Mouse (Mus musculus) embryonic facial prominence, embryonic 10.5 days (tissue): ENCODE data around the gene Brd3os. TPM values are rescaled to one million over a fixed set of nuclear protein-coding genes. Genes with fewer than 3 reads are reported as not detected.

Source experiments
- microRNA-seq: library from miRNA; unstranded; fragments of <30 nt; microRNA quantifications from one replicate; pipeline ENCODE4, GENCODE M21; 2017
- polyA plus RNA-seq: library from polyadenylated mRNA; unstranded; fragments of >200 nt; fragmentation: Nextera tagmentation; extraction: Ambion mirVana; gene quantifications from 2 replicates; pipeline ENCODE4 v1.2.1, GENCODE M21; 2016

Brd3os gene
- polyA plus RNA-seq, 1 experiment from 2014 or later: 8.9 TPM

Small RNAs within 50 kb of the gene (microRNA-seq; reads per million reads assigned to microRNA genes)
- gene Gm24049 (1.2 reads per million), gene Mir7578 (not detected)

Other genes with a start within 250 kb of the Brd3os start
- gene Sardh, start 194.0 kb upstream of the Brd3os start, polyA plus RNA-seq: 1.5 and 2.9 TPM in 2 replicates
- gene Vav2, start 15.3 kb upstream of the Brd3os start, polyA plus RNA-seq: 10.3 and 11.3 TPM in 2 replicates
- gene Brd3, start 65.3 kb downstream of the Brd3os start, polyA plus RNA-seq: 189 and 195 TPM in 2 replicates
- gene Wdr5, start 72.8 kb downstream of the Brd3os start, polyA plus RNA-seq: 81.5 and 86.2 TPM in 2 replicates
- gene Rxra, start 234.1 kb downstream of the Brd3os start, polyA plus RNA-seq: 8.8 and 9.3 TPM in 2 replicates